Mouse (Mus musculus) right cerebral cortex, postnatal 25 days (tissue): ENCODE measurements at regions not wholly inside any gene's neighbourhood (a gene's known extent, or its start where the extent isn't known, plus 50 kb on each side); places are given as distances from the start of the nearest gene placed in this dataset.
A peak's percentile ranks its signal among the peaks of the same experiment; 100 is the strongest.

Experiments used
- DNase-seq: peaks from one replicate; pipeline ENCODE4 v3.0.0; 2022

- peak; percentile 36 for DNase-seq
Measured at GRCm38 (mm10) chr8:116115811-116116372, 388.9 kb upstream of the Dynlrb2 start.

GRCm38 (mm10) chr8:116114978-116115377 lies 389.8 kb upstream of the Dynlrb2 start:
- no peak for DNase-seq

- DNase-seq: no peak
Measured at GRCm38 (mm10) chr8:116114502-116114901, 390.3 kb upstream of the Dynlrb2 start.

GRCm38 (mm10) chr8:116111168-116111567 lies 393.6 kb upstream of the Dynlrb2 start:
- peak; percentile 21 for DNase-seq

GRCm38 (mm10) chr8:116096666-116097065 lies 389.1 kb upstream of the Maf start:
- DNase-seq: no peak

GRCm38 (mm10) chr8:116083156-116083555 lies 375.6 kb upstream of the Maf start:
- no peak for DNase-seq

GRCm38 (mm10) chr8:116078849-116079407 lies 371.3 kb upstream of the Maf start:
- no peak for DNase-seq

GRCm38 (mm10) chr8:116071497-116071896 lies 363.9 kb upstream of the Maf start:
- no peak for DNase-seq

- DNase-seq: no peak
Measured at GRCm38 (mm10) chr8:116069538-116069937, 361.9 kb upstream of the Maf start.

GRCm38 (mm10) chr8:116067978-116068375 lies 360.4 kb upstream of the Maf start:
- no peak for DNase-seq

- DNase-seq: no peak
Measured at GRCm38 (mm10) chr8:116067182-116067977, 359.8 kb upstream of the Maf start.

GRCm38 (mm10) chr8:116065871-116066270 lies 358.3 kb upstream of the Maf start:
- DNase-seq: no peak

GRCm38 (mm10) chr8:116065327-116065726 lies 357.7 kb upstream of the Maf start:
- DNase-seq: no peak

GRCm38 (mm10) chr8:116064562-116064961 lies 357.0 kb upstream of the Maf start:
- no peak for DNase-seq

- DNase-seq: no peak
Measured at GRCm38 (mm10) chr8:116063541-116063940, 355.9 kb upstream of the Maf start.

GRCm38 (mm10) chr8:116053483-116053882 lies 345.9 kb upstream of the Maf start:
- DNase-seq: no peak

GRCm38 (mm10) chr8:116053043-116053442 lies 345.4 kb upstream of the Maf start:
- no peak for DNase-seq

GRCm38 (mm10) chr8:116048480-116048879 lies 340.9 kb upstream of the Maf start:
- DNase-seq: no peak

GRCm38 (mm10) chr8:116046859-116047258 lies 339.3 kb upstream of the Maf start:
- no peak for DNase-seq

- no peak for DNase-seq
Measured at GRCm38 (mm10) chr8:116045526-116045925, 337.9 kb upstream of the Maf start.

- no peak for DNase-seq
Measured at GRCm38 (mm10) chr8:116043381-116043780, 335.8 kb upstream of the Maf start.

GRCm38 (mm10) chr8:116030966-116031365 lies 323.4 kb upstream of the Maf start:
- DNase-seq: no peak

GRCm38 (mm10) chr8:116025321-116025720 lies 317.7 kb upstream of the Maf start:
- no peak for DNase-seq

- no peak for DNase-seq
Measured at GRCm38 (mm10) chr8:116024811-116025210, 317.2 kb upstream of the Maf start.
